Mouse (Mus musculus) heart, adult 2 months (tissue): ENCODE measurements around the gene Agap2.

Experiments used
- CTCF ChIP-seq: fragments of 200-600 bp; IDR thresholded peaks from 2 replicates; pipeline ENCODE4 v1.8.1; 2022; ENCODE audit warnings: antibody characterized with exemption, mild to moderate bottlenecking, moderate library complexity
- EP300 ChIP-seq: fragments of 200-500 bp; IDR thresholded peaks from 2 replicates; pipeline ENCODE4 v1.6.1; 2011; ENCODE audit warnings: low read depth, low read length, control low read depth; ENCODE audit not compliant: insufficient read depth
- POLR2A ChIP-seq: fragments of 200-500 bp; IDR thresholded peaks from 2 replicates; pipeline ENCODE4 v1.6.1; 2011; ENCODE audit warnings: mild to moderate bottlenecking, low read depth, low read length, control low read depth; ENCODE audit not compliant: insufficient read depth

- TF ChIP-seq POLR2A (no peak), CTCF (no peak), EP300 (no peak)
These were observed 33.8 kb upstream of the Agap2 start, which contains the start of the genes Mettl1 and Eef1akmt3 for GRCm38 (mm10) chr10:127041274-127041766.
